Mouse (Mus musculus): ENCODE measurements around the gene Trappc2l. TPM values are rescaled to one million over a fixed set of nuclear protein-coding genes. Genes with fewer than 3 reads are reported as not detected.

Trappc2l gene
- polyA plus RNA-seq (2017; shearing (Covaris generic)): 50.3 TPM

GRCm38 (mm10) chr8:122611295-122612133, at the start of gene Trappc2l, which contains the start of gene Galns:
Trappc2l (plus strand) TSS chr8:122611640.
Galns (minus strand) TSS chr8:122611463.

GRCm38 (mm10) chr8:122567361-122568108, 43.9 kb upstream of the Trappc2l start, which contains the start of gene Cdt1:
Cdt1 (plus strand) TSS chr8:122568015.

GRCm38 (mm10) chr8:122576648-122577022, 34.8 kb upstream of the Trappc2l start, which contains the start of gene Aprt:
Aprt (minus strand) TSS chr8:122576909.

GRCm38 (mm10) chr8:122622727-122623126, 11.3 kb downstream of the Trappc2l start, which contains the start of gene Pabpn1l:
Pabpn1l (minus strand) TSS chr8:122622739.

Other genes with a start within 250 kb of the Trappc2l start
- 54.4 TPM for gene Zc3h18, start 235.0 kb upstream of the Trappc2l start, polyA plus RNA-seq (2017; shearing (Covaris generic))
- gene Il17c, start 189.6 kb upstream of the Trappc2l start, polyA plus RNA-seq (2017; shearing (Covaris generic)): 0.42 TPM
- 871 TPM for gene Cyba, start 178.7 kb upstream of the Trappc2l start, polyA plus RNA-seq (2017; shearing (Covaris generic))
- gene Mvd, start 168.2 kb upstream of the Trappc2l start, polyA plus RNA-seq (2017; shearing (Covaris generic)): 23.9 TPM
- 4.0 TPM for gene Snai3, start 150.9 kb upstream of the Trappc2l start, polyA plus RNA-seq (2017; shearing (Covaris generic))
- gene Rnf166, start 135.6 kb upstream of the Trappc2l start, polyA plus RNA-seq (2017; shearing (Covaris generic)): 148 TPM
- 86.8 TPM for gene Ctu2, start 135.5 kb upstream of the Trappc2l start, polyA plus RNA-seq (2017; shearing (Covaris generic))
- 18.8 TPM for gene Piezo1, start 60.3 kb upstream of the Trappc2l start, polyA plus RNA-seq (2017; shearing (Covaris generic))
- gene Cdt1, start 43.6 kb upstream of the Trappc2l start, polyA plus RNA-seq (2017; shearing (Covaris generic)): 24.4 TPM
- gene Aprt, start 34.7 kb upstream of the Trappc2l start, polyA plus RNA-seq (2017; shearing (Covaris generic)): 192 TPM
- gene Galns, start 177 bp upstream of the Trappc2l start, polyA plus RNA-seq (2017; shearing (Covaris generic)): 12.3 TPM
- not detected for gene Pabpn1l, start 11.1 kb downstream of the Trappc2l start, polyA plus RNA-seq (2017; shearing (Covaris generic))
- gene Cbfa2t3, start 87.5 kb downstream of the Trappc2l start, polyA plus RNA-seq (2017; shearing (Covaris generic)): 0.45 TPM
- 6.9 TPM for gene Acsf3, start 163.8 kb downstream of the Trappc2l start, polyA plus RNA-seq (2017; shearing (Covaris generic))
- gene Cdh15, start 236.3 kb downstream of the Trappc2l start, polyA plus RNA-seq (2017; shearing (Covaris generic)): 0.14 TPM